Mouse (Mus musculus) cortical plate, adult 2 months (tissue): Measurements from ENCODE around the gene AK157302.

Source experiments
- CTCF ChIP-seq: fragments of 200-500 bp; IDR thresholded peaks from 2 replicates; pipeline ENCODE4 v1.5.1; 2011; ENCODE audit warnings: mild to moderate bottlenecking, control low read depth, low read length; ENCODE audit not compliant: insufficient read depth; ENCODE audit errors: extremely low read depth
- POLR2A ChIP-seq: fragments of 200-500 bp; IDR thresholded peaks from 2 replicates; pipeline ENCODE4 v1.6.1; 2011; ENCODE audit warnings: mild to moderate bottlenecking, low read length, control low read depth; ENCODE audit not compliant: insufficient read depth; ENCODE audit errors: extremely low read depth

GRCm38 (mm10) chr13:21454133-21454532 lies 40.9 kb upstream of the AK157302 start:
- TF ChIP-seq CTCF (no peak), POLR2A (no peak)
